Mouse (Mus musculus) layer of hippocampus, postnatal 10 days (tissue): Measurements from ENCODE around the gene Ppil6. TPM values are rescaled to one million over a fixed set of nuclear protein-coding genes. Genes with fewer than 3 reads are reported as not detected.

ENCODE experiments used
- DNase-seq, 2 experiments: peaks; one replicate each; pipeline ENCODE4 v3.0.0; 2021; ENCODE audit warnings: low spot score in 2 of 2
- total RNA-seq, 2 experiments: library from RNA; stranded (reverse); gene quantifications; 2 replicates each; pipeline ENCODE4 v1.2.3; 2021

Gene Ppil6
- total RNA-seq, 2 experiments from 2014 or later: 6.9 to 7.8 TPM

DNA sequence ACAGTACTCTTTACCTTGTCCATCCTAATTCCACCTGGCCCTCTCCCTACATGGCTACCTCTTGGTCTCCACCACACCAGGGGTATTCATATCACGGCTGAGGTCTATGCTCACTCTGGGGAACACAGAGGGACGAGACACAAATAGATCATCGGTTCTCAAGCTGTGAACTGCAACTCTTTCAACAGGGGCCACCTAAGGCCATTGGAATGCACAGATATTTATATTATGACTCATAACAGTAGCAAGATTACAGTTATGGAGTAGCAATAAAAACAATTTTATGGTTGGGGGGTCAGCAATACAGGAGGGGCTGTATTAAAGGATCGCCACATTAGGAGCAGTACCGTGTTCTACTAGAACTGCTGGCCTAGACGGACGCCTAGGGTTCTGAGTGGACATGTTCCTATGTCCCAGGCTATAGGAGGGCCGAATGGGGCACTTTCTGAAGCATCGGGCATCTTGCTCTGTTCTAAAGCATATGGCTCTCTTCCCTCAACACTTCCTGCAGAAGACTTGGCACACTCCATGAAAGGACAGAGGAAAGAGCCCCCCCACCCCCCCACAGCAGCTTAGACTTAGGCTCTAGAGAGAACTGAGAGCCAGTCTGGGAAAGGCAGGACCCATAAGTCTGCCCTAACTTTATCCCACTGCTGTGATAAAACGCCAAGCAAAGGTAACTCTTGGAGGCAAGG is 71.6 kb downstream of the Ppil6 start:
- no peak for DNase-seq

Other genes starting within 250 kb of the Ppil6 start
- 10 to 100 TPM; 36.4 to 36.5 TPM for gene Fig4, start 187.2 kb upstream of the Ppil6 start, total RNA-seq
- gene Ak9, start 186.5 kb upstream of the Ppil6 start, total RNA-seq: under 1 TPM; 0.62 to 0.69 TPM
- 10 to 100 TPM; 16.3 to 17.2 TPM for gene Zbtb24, start 40.1 kb upstream of the Ppil6 start, total RNA-seq
- 10 to 100 TPM; 41.9 to 42.5 TPM for gene Mical1, start 14.1 kb upstream of the Ppil6 start, total RNA-seq
- gene Smpd2, start 70 bp upstream of the Ppil6 start, total RNA-seq: 10 to 100 TPM; 21.2 to 26.2 TPM
- gene Cd164, start 29.0 kb downstream of the Ppil6 start, total RNA-seq: 10 to 100 TPM; 46.7 to 50.9 TPM
- 1 to 10 TPM; 1.6 to 2.3 TPM for gene Ccdc162, start 226.2 kb downstream of the Ppil6 start, total RNA-seq